Mouse (Mus musculus) erythroblast, embryonic 14.5 days (primary cell): ENCODE results near the gene BC017158.

ENCODE experiments used
- GATA1 ChIP-seq: IDR thresholded peaks from 2 replicates; pipeline ENCODE4 v1.6.1; 2012; ENCODE audit warnings: low read length, inconsistent platforms, mixed read lengths
- TAL1 ChIP-seq: IDR thresholded peaks from 3 replicates; pipeline ENCODE4 v1.6.1; 2012; ENCODE audit warnings: low read length, inconsistent platforms, mixed read lengths

- TF ChIP-seq TAL1 (no peak), GATA1 (no peak)
Measured at GRCm38 (mm10) chr7:128243921-128244320, 54.0 kb downstream of the BC017158 start.
